Mouse (Mus musculus): ENCODE data around the gene Styxl1. TPM values are rescaled to one million over a fixed set of nuclear protein-coding genes. Genes with fewer than 3 reads are reported as not detected.

Gene Styxl1
- total RNA-seq, 4 experiments from 2014 or later: 0.30 to 0.37 TPM; not detected in 2

DNA sequence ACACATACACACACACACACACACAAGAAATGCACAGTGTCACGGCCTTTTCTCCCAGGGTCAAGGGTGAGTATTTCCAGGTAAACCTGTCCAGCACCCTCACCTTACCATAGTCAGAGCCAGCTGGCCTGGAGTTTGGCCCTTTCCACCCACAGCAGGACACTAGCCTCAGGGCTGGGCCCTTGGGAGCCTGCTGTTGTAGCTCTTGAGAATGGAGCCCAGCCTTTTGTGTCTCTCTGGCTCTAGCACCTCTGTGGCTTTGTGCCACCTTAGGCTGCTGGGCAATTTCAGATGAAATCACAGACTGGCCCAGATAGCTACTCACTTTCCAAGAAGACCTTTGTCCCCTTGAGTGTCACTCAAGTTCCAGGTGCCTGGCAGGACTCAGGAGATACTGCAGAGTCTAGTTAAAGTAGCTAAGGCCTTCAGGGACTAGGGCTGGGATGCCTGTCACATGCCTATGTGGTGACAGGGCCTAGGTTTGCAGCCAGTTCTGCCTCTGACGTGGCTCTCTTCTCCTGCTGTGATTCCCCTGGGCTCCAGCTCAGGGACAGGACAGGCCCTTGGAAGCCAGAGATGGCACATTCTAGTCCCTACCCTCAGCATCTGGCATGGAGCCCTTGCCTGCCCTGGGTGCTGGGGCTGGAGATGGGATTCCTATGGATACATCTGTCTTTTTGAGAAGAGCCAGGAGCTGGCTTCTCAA, 51.4 kb downstream of the Styxl1 start:
- DNase-seq (ENCODE audit: low spot score in 2 of 2): no peak

DNA sequence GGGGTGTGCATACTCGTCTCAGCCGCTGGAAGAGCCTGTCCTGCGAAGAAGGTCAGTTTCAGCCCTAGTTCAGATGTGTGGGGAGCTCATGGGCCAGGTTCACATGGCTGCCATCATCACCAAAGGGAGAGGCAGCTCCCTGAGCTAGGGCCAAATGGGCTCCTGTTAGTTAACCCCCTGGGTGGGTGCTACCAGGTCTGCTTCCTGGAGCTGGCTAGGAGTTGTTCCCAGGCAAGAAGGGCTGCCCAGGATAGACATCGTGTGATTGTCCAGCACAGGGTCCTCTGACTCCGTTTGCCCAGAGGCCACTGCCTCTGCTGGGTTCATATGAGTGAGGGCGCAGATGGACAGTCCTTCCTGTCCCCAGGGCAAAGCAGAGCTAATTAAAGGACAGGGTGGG, 52.2 kb downstream of the Styxl1 start:
- DNase-seq (ENCODE audit: low spot score in 2 of 2): no peak

DNA sequence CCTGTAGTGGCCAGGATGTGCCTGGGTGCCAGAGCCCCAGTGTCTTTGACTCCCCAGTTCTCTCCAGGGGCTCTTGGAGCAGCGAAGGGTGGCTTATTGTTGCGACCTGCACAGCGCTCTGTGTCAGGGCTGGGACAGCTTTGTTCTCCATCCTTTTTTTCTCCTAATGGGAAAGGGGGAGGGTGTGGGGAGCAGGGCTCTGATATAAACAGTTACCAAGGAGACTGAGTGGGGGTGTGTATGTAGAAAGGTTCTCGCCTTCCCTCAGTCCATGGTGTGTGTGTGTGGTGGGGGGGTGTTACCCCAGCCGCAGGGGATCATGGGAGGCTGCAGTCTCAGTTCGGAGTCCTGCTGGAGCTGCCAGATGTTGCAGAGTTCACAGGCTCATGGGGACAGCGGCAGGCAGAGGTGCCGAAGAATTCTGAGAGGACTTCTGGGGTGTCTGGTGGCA, 52.8 kb downstream of the Styxl1 start:
- DNase-seq (ENCODE audit: low spot score in 2 of 2): peak in 1 of 2 experiments; percentile 51

DNA sequence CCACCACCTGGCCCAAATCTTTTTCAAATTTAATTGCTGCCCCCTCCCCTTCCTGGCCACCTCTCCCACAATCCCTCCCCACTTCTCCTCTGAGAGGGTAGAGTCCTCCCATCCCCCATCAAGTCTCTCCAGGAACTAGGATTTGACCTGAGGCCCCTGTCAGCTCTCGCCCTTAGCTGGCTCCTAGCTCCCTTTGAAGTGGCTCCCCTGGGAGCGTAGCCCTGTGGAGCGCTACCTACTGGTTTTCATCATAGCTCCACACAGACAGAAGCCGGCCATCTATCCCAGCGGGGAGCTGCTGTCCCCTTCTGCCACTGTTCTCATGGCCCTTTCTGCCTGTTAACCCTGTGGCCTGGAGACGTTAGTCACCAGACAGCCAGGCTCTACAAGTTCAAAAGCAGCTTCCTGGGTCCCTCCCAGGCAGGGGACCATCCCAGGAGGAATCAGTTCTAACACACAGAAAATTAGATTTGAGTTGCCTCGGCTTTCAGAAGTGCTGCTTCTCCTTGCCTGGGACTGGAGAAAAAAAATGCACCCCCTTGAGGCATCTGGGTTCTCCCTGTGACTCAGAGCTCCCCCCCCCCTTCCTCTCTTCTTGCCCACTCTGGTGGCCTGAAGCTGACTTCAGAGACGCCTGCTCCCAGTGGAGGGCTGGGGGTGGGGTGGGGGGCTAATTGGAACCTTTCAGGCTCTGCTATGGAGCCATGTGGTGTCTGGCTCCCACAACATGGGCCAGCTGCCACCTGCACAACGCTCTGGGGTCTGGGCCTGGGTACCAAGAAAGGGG, 53.5 kb downstream of the Styxl1 start:
- no peak for DNase-seq (ENCODE audit: low spot score in 2 of 2)

DNA sequence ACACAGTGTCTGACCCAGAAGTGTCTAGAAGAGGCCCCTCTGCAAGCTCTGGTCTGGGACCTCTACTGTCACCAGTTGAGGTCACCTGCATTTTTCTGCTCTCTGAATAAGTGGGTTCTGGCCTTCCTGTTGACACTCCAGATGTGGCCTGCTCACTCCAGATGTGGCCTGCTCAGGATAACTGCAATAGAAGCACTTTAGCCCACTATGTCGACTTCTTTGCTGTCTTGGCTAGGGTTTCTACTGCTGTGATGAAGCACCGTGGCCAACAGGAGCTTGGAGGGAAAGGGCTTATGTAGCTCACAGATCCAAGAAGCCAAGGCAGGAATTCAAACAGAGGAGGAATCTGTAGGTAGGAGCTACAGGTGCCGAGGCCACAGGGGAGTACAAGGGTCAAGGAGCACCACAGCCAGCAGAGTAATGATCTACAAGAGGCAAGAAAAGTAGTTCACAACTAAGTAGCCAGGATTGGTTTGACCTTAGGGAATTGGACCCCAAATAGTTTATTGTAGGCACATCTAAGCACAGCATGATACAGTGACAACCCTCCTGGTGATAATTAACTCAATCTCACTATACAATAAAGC, 54.9 kb downstream of the Styxl1 start:
- no peak for DNase-seq (ENCODE audit: low spot score in 2 of 2)

DNA sequence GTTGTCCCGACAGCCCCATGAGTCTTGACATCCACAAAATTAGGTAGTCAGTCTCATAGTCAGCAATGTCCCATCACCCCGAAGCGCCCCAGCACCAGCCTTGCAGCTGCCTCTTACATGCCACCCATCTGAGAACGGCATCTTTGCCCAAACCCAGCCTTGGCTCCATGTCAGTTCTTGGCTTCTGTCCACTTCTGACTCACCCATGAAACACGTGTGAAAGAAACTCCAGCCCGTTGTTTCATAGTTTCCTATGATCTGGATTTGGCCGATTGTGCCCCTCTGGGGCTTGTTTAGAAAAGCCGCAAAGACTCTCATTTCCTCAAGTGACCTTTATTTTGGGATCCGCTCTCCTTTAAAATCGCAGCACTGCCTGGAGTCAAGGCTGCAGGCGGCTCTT, 56.1 kb downstream of the Styxl1 start:
- no peak for DNase-seq (ENCODE audit: low spot score in 2 of 2)

DNA sequence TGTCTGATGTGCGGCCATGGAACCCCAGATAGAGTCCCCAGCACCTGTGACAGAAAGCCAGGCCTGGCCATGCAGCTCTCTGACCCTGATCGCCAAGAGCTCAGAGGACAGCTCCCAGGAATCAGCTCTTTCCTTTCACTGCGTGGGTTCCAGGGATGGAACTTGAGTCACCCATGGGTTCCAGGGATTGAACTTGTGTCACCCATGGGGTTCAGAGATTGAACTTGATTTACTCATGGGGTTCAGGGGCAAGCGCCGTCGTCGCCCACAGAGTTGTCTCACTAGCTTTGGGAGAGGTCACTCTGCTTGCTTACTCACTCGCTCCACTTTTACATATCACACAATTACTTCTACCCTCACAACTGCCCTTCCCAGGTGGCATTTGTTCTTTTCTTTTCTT, 57.1 kb downstream of the Styxl1 start:
- DNase-seq (ENCODE audit: low spot score in 2 of 2): no peak

DNA sequence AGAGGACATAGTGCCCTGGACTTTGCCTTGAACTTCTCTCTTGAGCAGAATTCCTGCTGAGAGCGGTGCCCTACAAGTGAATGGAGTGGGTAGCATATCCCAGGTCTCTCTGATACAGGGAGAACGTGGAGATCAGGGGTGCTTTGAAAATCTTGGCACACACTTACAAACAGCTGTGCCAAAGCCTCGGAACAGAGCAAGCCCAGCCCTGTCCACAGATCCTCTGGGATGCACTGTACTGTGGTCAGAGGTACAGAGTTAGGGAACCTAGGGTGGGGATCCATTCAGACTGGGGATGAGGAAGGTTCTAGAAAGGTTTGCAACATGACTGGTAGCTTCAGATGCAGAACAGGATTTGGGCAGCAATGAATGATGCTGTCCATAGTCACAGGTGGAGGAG, 58.1 kb downstream of the Styxl1 start:
- DNase-seq (ENCODE audit: low spot score in 2 of 2): no peak

DNA sequence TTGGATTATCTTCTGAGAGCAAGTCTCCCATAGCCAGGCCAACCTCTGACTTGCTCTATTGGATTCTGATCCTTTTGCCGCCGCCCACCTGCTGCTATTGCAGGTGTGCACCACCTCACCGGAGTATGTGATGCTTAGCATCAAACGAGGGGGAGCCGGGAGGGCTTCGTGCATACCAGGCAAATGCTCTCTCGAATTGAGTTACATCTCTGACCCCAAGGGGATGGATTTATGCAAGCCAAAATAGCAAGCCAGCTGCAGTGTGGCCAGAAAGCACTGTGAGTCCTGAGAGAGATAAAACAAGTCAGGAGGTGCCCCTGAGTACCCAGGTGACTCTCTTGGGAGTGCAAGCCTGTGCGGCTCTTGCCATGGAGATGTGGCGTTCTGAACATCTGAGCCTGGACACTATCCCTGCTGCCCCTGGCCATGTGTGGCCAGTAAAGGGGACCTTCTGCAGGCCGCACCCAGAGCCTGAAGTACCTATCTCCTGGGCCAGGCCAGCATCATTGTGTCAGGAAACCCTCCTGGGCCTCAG, 58.5 kb downstream of the Styxl1 start:
- no peak for DNase-seq (ENCODE audit: low spot score in 2 of 2)

DNA sequence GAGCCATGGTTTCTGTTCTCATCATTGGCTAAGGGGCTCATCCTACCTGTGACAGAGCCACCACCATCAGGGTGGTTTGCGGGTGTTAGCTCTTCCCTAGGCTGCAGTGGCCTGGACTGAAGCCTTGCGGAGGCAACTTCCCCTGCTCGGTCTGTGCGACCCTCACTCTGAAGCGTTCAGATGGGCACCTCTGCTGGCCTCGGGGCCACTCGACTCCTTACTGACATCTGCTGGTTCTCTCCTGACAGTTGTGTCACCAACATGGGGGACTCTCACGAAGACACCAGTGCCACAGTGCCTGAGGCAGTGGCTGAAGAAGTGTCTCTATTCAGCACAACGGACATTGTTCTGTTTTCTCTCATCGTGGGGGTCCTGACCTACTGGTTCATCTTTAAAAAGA, 62.6 kb downstream of the Styxl1 start:
- no peak for DNase-seq (ENCODE audit: low spot score in 2 of 2)

DNA sequence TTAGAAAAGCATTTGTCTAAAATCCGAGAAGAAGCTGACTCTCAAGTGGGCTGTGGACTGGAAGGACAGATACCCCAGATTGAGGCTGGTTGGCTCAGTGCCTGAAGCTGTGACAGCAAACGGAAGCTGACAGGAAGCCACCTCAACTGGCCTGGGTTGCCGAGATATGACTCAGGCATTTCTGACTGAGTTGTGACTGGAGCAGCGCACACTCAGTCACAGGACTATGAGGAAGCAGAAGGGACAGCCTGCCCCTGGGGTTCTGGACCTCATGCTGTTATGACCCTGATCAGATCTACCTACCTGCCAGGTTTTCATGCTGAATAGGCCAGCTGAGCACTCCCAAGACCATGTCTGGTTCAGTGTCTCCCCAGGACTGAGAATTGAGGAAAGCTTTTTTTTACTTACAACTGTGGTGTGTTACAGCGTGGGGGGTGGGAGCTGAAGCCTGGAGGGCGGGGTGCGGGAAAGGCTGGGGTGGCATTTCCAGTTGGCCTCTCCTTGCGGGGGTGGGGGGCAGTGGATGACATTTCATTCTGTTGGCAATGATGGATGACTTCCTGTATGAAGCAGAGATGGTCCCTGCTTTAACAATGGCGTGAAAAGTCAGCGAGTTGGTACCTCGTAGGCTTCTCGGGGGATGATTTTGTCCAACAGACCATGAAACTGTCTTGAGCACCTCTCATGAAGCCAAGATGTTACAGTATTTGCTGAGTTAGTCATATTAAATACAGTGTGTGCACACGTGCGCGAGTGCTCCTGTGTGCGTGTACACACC, 64.6 kb downstream of the Styxl1 start:
- peak in 1 of 2 experiments; percentile 68 for DNase-seq (ENCODE audit: low spot score in 2 of 2)

DNA sequence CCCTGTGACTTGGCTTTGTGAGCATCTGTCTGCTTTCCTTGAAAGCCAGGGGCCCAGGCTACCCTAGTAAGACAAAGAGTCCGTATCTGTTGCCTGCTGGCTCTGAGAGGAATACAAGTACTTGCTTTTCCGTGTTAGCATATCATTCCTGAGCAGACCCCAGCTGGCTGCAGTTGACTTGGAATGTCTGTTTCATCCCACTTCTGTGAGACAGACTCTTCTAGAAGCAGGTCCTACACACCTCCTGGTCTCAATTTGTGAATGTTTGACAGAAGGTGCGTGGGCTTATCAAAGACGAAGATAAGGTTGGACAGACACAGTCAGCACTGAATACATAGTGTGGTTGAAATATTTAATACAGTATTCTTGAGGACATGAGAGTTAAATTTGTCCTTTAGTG, 65.4 kb downstream of the Styxl1 start:
- DNase-seq (ENCODE audit: low spot score in 2 of 2): peak in 1 of 2 experiments; percentile 82

DNA sequence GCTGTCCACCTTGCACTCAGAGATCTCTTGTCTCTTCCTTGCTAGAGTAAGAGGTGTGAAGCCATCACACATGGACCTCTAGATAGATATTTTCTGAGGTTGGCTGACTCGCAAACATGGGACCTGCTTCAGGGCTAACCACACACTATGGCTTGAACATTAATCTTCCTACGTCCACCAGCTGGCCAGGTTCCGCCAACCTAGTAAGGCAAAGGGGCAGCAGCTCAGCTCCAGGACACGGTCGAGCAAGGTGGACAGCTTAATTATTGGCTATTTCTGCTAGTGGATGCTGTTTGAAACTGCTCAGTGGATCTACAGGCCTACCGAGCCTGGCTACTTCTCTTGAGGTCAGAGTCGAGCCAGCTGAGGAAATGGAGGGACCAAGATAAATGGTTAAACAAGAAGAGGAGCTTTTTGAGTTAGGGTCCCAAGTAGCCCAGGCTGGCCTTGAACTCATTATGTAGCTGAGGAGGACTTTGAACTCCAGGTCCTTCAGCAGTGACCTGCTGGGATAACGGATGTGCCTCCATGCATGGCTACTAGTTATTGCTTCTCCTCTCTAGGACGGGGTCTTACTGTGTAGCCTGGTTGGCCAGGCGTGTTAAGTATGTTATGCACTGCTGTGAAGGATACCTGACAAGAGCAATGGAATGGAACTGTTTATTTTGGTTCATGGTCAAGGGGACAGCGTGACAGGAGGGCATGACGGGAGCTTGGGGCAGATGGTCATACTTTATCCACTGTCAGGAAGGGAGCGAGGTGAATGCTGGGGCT, 66.4 kb downstream of the Styxl1 start:
- no peak for DNase-seq (ENCODE audit: low spot score in 2 of 2)

DNA sequence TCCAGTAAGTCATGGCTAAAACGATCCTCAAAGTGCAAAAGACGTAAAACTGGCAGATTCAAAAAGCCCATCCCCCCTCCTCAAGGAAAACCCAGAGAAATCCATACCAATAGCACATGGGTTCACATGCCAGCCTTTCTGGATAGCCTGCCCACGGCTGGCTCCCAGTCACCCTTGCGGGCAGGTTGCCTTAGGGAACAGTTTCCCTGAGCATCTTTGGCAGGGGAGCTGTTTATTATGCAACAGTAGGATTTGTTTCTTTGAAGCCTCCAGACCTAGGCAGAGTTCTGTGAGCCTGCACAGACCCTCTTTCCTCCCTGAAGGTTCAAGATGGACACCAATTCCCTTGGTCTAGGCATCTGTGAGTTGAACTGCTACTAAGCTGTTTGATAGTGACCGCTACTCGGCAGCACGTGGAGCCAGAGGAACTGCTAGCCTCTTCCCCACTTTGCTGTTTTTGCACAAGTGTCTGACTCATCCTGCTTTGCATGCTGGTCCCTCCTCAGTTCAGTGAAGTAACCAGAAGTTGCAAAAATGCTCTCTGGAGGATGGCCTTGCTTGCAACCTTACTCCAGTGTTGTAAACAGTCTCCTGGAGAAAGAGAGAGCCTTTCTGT, 67.5 kb downstream of the Styxl1 start:
- DNase-seq (ENCODE audit: low spot score in 2 of 2): no peak

DNA sequence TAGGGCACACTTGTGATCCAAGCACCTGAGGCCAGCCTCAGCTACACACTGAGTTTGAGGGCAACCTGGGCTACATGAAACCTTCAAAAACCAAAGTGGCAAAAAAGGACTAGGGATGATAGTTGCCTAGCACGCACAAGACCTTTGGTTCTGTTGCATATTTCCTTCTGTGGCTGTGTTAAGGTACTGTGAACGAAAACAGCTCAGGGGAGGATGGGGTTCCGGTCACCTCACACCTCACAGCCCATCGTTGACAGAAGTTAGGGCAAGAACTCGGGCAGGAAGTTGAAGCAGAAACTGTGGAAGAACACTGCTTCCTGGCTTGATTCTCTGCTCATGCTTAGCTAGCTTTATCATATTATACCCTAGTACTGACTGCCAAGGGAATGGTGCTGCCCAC, 68.5 kb downstream of the Styxl1 start:
- DNase-seq (ENCODE audit: low spot score in 2 of 2): no peak

DNA sequence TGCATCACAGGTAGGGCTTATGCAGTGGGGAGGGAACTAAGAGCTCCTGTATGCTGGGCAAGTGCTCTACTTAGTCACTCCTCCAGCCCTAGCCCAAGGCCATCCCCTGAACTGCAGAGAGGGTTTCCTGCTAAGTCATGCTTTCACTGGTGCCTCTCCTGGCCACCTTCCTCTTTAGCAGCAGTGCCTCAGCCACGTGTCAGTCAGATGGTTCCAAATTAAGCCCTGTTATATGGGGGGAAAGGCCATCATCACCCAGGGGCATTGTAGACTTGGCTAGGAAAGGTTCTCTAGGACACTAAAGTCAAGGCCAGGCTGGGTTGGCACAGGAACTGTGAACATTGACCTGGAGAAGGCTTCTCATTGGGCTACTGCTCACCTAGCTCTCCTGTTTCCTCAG, 70.3 kb downstream of the Styxl1 start:
- DNase-seq (ENCODE audit: low spot score in 2 of 2): no peak

DNA sequence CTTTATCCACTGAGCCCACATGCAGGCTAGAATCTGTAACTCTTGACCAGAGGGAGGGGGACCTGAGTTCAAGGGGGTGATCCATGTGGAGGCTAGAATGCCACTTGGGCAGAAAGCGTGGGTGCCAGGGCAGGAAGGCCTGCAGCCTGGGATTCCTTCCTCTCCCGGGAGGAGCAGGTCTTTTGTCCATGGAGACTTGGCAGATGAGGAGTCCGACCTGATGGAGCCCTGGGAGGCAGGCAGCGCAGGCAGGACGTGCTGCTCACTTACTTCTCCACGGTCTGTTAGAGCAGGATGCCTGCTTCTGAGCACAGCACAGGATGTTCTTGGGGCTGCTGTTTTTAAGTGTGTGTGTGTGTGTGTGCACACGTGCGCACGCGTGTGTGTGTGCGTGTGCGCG, 71.1 kb downstream of the Styxl1 start:
- DNase-seq (ENCODE audit: low spot score in 2 of 2): no peak

DNA sequence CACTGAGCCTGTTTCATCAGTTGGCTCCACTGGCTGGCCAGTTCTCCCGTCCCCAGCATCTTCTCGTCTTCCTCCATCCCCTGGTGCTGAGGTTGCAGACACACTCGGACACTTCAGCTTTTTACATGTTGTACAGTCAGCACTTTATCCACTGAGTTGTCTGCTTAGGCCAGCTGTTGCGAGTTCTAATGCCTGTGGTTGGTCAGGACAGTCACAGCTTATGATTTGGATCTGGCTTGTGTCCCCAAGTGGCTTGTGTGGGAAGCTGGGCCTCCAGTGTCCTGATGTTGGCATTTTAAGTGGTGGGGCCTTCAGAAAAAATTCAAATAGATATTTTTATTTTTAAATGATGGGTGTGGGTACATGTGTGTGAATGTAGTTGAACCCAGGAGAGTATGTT, 72.8 kb downstream of the Styxl1 start:
- DNase-seq (ENCODE audit: low spot score in 2 of 2): no peak

DNA sequence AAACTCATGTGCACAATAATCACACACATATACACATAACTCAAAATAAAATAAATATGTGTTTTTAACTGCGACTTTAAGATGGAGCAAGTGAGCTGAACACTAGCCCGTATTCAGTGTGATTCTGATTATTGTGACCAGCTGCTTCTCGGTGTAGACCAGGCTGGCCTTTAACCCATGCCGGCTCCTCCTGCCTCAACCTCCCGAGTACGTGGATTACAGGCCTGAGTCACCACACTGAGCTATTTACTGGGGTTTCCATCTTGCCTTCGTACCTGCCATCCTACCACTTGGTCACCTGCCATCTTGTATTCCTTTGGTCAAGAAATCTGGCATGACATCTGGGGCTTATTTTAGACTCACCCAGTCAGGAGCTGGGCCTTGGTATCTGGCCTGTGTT, 74.8 kb downstream of the Styxl1 start:
- DNase-seq (ENCODE audit: low spot score in 2 of 2): no peak

DNA sequence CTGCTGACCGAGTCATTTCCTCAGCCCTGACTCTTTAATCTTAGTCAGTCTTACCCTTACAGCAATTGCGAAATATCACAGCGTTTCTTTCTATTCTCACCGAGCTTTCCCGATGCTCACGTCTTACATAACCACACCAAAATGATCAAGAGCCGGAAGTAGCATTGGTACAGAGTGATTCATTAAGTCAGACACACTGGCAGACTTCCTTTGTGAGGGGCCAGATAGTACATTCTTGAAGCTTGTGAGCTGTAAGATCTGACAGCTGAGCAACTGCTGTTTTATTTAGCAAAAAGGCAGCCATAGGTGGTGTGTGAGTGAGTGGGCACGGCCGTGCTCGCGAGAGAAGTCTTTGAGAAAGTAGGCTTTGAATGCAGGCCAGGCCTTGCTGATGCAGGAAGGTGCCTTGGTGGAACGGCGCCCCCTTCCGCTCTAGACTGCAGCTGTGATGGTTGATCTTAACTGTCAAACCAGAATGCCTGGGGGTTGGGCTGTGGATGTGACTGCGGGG, 75.4 kb downstream of the Styxl1 start:
- peak; percentile 39 to 81 for DNase-seq (ENCODE audit: low spot score in 2 of 2)

Measured in left cerebral cortex, adult 8-10 months (tissue).